Mouse (Mus musculus): ENCODE data around the gene Afap1l2.

DNA sequence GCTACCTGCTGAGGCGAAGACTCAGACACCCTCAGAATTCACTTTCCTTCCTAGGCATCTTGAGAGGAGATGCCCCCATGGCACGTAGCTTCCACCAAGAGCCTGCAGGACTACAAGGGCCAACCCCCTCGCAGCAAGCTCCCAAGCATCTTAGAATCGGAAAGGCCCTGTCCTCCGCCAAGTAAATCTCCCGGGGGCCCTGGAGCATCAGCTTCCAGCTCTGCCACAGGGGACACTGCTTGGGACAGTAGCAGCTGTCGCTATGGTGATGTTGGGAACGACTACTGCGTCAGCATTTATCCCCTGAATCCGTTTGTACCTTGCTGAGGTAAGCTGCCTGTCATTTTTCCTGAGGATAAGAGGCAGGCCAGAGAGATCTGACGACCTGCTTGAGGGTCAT is 97.5 kb downstream of the Afap1l2 start:
- TF ChIP-seq CTCF (conservative IDR thresholded peaks at IDR 0.05 in 1 of 2, IDR thresholded peaks at IDR 0.05 in 1 of 2; ENCODE audit: low read depth in 2 of 2, low read length in 2 of 2) (no peak), POLR2A (IDR thresholded peaks at IDR 0.05; ENCODE audit: low read depth, low read length) (no peak), EP300 (IDR thresholded peaks at IDR 0.05; ENCODE audit: low read length) (no peak), POLR2AphosphoS2 (IDR thresholded peaks at IDR 0.05; ENCODE audit: low read depth, low read length) (no peak), BHLHE40 (IDR thresholded peaks at IDR 0.05; ENCODE audit: low read depth, low read length) (no peak), NELFE (IDR thresholded peaks at IDR 0.05; ENCODE audit: low read depth, low read length) (no peak), HCFC1 (IDR thresholded peaks at IDR 0.05; ENCODE audit: low read depth, low read length) (no peak), E2F4 (IDR thresholded peaks at IDR 0.05; ENCODE audit: insufficient replicate concordance, low read depth, low read length) (no peak), TBP (conservative IDR thresholded peaks at IDR 0.05; ENCODE audit: low read depth, low read length) (no peak), GABPA (IDR thresholded peaks at IDR 0.05; ENCODE audit: insufficient replicate concordance, low read depth, low read length) (no peak), ETS1 (conservative IDR thresholded peaks at IDR 0.05; ENCODE audit: low read depth, low read length) (no peak), ELF1 (IDR thresholded peaks at IDR 0.05; ENCODE audit: low read depth, low read length) (no peak), USF2 (conservative IDR thresholded peaks at IDR 0.05; ENCODE audit: low read depth, low read length) (no peak), MEF2A (IDR thresholded peaks at IDR 0.05; ENCODE audit: borderline replicate concordance, low read depth, low read length) (no peak)
